Mouse (Mus musculus): ENCODE results near the gene Olfr1056. TPM values are rescaled to one million over a fixed set of nuclear protein-coding genes. Genes with fewer than 3 reads are reported as not detected.

Olfr1056 gene
- polyA plus RNA-seq (2017; shearing (Covaris generic)), result not detected

GRCm38 (mm10) chr2:86362369-86362768, at the start of gene Olfr1056:
TSS of gene Olfr1056 (minus strand) at chr2:86362469.

GRCm38 (mm10) chr2:86388461-86388860, 26.2 kb upstream of the Olfr1056 start, which contains the start of gene Olfr1058:
TSS of gene Olfr1058 (minus strand) at chr2:86388561.

GRCm38 (mm10) chr2:86378293-86378692, 16.0 kb upstream of the Olfr1056 start, which contains the start of gene Olfr1057:
TSS of gene Olfr1057 (minus strand) at chr2:86378393.

GRCm38 (mm10) chr2:86350184-86350583, 12.1 kb downstream of the Olfr1056 start, which contains the start of gene Olfr1055:
TSS of gene Olfr1055 (minus strand) at chr2:86350284.

GRCm38 (mm10) chr2:86335333-86335732, 26.9 kb downstream of the Olfr1056 start, which contains the start of gene Olfr1054:
TSS of gene Olfr1054 (minus strand) at chr2:86335433.

GRCm38 (mm10) chr2:86315184-86315583, 47.1 kb downstream of the Olfr1056 start, which contains the start of gene Olfr1053:
TSS of gene Olfr1053 (minus strand) at chr2:86315284.

Other genes with a start within 250 kb of the Olfr1056 start
- not detected for gene Olfr1039, start 226.5 kb downstream of the Olfr1056 start, polyA plus RNA-seq (2017; shearing (Covaris generic))
- not detected for gene Olfr1040, start 215.7 kb downstream of the Olfr1056 start, polyA plus RNA-seq (2017; shearing (Covaris generic))
- not detected for gene Olfr1042, start 200.6 kb downstream of the Olfr1056 start, polyA plus RNA-seq (2017; shearing (Covaris generic))
- gene Olfr1043, start 194.9 kb downstream of the Olfr1056 start, polyA plus RNA-seq (2017; shearing (Covaris generic)), result not detected
- gene Olfr1044, start 184.6 kb downstream of the Olfr1056 start, polyA plus RNA-seq (2017; shearing (Covaris generic)), result not detected
- gene Olfr52, start 176.8 kb downstream of the Olfr1056 start, polyA plus RNA-seq (2017; shearing (Covaris generic)), result not detected
- gene Olfr1045, start 159.5 kb downstream of the Olfr1056 start, polyA plus RNA-seq (2017; shearing (Covaris generic)), result not detected
- not detected for gene Olfr1046, start 143.2 kb downstream of the Olfr1056 start, polyA plus RNA-seq (2017; shearing (Covaris generic))
- not detected for gene Olfr1047, start 131.1 kb downstream of the Olfr1056 start, polyA plus RNA-seq (2017; shearing (Covaris generic))
- gene Olfr1048, start 122.2 kb downstream of the Olfr1056 start, polyA plus RNA-seq (2017; shearing (Covaris generic)), result not detected
- not detected for gene Olfr1049, start 104.1 kb downstream of the Olfr1056 start, polyA plus RNA-seq (2017; shearing (Covaris generic))
- gene Olfr1051, start 83.4 kb downstream of the Olfr1056 start, polyA plus RNA-seq (2017; shearing (Covaris generic)), result not detected
- gene Olfr1052, start 70.0 kb downstream of the Olfr1056 start, polyA plus RNA-seq (2017; shearing (Covaris generic)), result not detected
- gene Olfr1053, start 47.2 kb downstream of the Olfr1056 start, polyA plus RNA-seq (2017; shearing (Covaris generic)), result not detected
- gene Olfr1054, start 27.0 kb downstream of the Olfr1056 start, polyA plus RNA-seq (2017; shearing (Covaris generic)), result not detected
- gene Olfr1055, start 12.2 kb downstream of the Olfr1056 start, polyA plus RNA-seq (2017; shearing (Covaris generic)), result not detected
- gene Olfr1057, start 15.9 kb upstream of the Olfr1056 start, polyA plus RNA-seq (2017; shearing (Covaris generic)), result not detected
- gene Olfr1058, start 26.1 kb upstream of the Olfr1056 start, polyA plus RNA-seq (2017; shearing (Covaris generic)), result not detected
- gene Olfr1061, start 51.6 kb upstream of the Olfr1056 start, polyA plus RNA-seq (2017; shearing (Covaris generic)), result not detected
- not detected for gene Olfr1062, start 64.3 kb upstream of the Olfr1056 start, polyA plus RNA-seq (2017; shearing (Covaris generic))
- not detected for gene Olfr1065, start 88.1 kb upstream of the Olfr1056 start, polyA plus RNA-seq (2017; shearing (Covaris generic))
- gene Olfr1066, start 93.8 kb upstream of the Olfr1056 start, polyA plus RNA-seq (2017; shearing (Covaris generic)), result not detected
- gene Olfr228, start 124.9 kb upstream of the Olfr1056 start, polyA plus RNA-seq (2017; shearing (Covaris generic)), result not detected
- gene Olfr1076, start 146.0 kb upstream of the Olfr1056 start, polyA plus RNA-seq (2017; shearing (Covaris generic)), result not detected
- gene Olfr1079, start 180.0 kb upstream of the Olfr1056 start, polyA plus RNA-seq (2017; shearing (Covaris generic)), result not detected
- not detected for gene Olfr1080, start 195.8 kb upstream of the Olfr1056 start, polyA plus RNA-seq (2017; shearing (Covaris generic))
- gene Olfr1082, start 236.5 kb upstream of the Olfr1056 start, polyA plus RNA-seq (2017; shearing (Covaris generic)), result not detected